Mouse (Mus musculus) kidney, adult 2 months (tissue): Measurements from ENCODE around the gene Txndc5. TPM values are rescaled to one million over a fixed set of nuclear protein-coding genes. Genes with fewer than 3 reads are reported as not detected.

Experiments
- DNase-seq: peaks from one replicate; pipeline ENCODE4 v3.0.0; 2021
- H3K27ac ChIP-seq: fragments of 200-500 bp; 2 replicates; pipeline ENCODE4 v1.5.1; 2012; ENCODE audit warnings: low read depth, low read length, control low read depth, inconsistent platforms; ENCODE audit not compliant: insufficient read depth
- H3K27me3 ChIP-seq: fragments of 200-500 bp; replicated peaks from 2 replicates; pipeline ENCODE4 v1.6.1; 2012; ENCODE audit warnings: mild to moderate bottlenecking, moderate library complexity, low read length, inconsistent platforms; ENCODE audit not compliant: control insufficient read depth, insufficient read depth
- H3K36me3 ChIP-seq: fragments of 200-500 bp; 2 replicates; pipeline ENCODE4 v1.6.1; 2012; ENCODE audit warnings: mild to moderate bottlenecking, moderate library complexity, low read length, inconsistent platforms; ENCODE audit not compliant: control insufficient read depth, insufficient read depth
- H3K4me1 ChIP-seq: fragments of 200-500 bp; 2 replicates; pipeline ENCODE4 v1.6.1; 2011; ENCODE audit warnings: low read length; ENCODE audit not compliant: control insufficient read depth, insufficient read depth
- H3K4me3 ChIP-seq: fragments of 200-500 bp; 2 replicates; pipeline ENCODE4 v1.5.1; 2011; ENCODE audit warnings: mild to moderate bottlenecking, low read depth, low read length, control low read depth; ENCODE audit not compliant: insufficient read depth
- CTCF ChIP-seq: fragments of 200-500 bp; conservative IDR thresholded peaks from 2 replicates; pipeline ENCODE4 v1.5.1; 2011; ENCODE audit warnings: low read depth, mild to moderate bottlenecking, control low read depth, low read length, moderate library complexity, mixed read lengths; ENCODE audit not compliant: insufficient read depth, insufficient read length
- POLR2A ChIP-seq: fragments of 200-500 bp; IDR thresholded peaks from one replicate; pipeline ENCODE4 v1.6.1; 2011; ENCODE audit warnings: low read depth, low read length, control low read depth
- WGBS: fragments of 180-500 bp; shearing (Covaris S2); methylation state at CpG from one replicate; pipeline ENCODE4 v1.1.7; 2018; 5-methylcytosine and 5-hydroxymethylcytosine counted together
- polyA plus RNA-seq: library from polyadenylated mRNA; depleted of rRNA; stranded (reverse); fragments of >200 nt; gene quantifications from 2 replicates; pipeline ENCODE4 v1.2.3, GENCODE M21; 2012

Gene Txndc5
- polyA plus RNA-seq, 1 experiment = 91.3 TPM

DNA sequence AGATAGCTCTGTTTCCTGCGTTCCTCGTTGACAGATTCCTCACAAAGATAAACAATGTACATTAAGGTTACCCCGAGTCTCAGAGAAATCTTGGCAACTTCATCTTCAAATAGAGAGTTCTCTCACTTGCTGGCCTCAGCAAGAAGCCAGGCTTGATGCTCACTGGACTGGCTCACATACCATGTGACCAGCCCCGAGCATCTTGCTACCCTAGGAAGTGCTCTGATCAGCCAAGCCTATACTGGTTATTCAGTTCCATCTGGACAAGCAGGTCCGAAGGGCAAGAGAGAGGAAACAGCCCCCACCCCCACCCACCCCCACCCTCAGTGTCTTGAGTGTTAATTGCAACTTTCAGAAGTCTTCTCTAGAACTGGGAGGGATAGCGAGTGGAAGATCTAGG lies 41.9 kb downstream of the Txndc5 start:
- TF ChIP-seq POLR2A = no peak
- no peak for TF ChIP-seq CTCF
- Histone ChIP-seq H3K27me3 (no peaks in the 10 kb centered on the region), H3K4me1 (no peaks in the 10 kb centered on the region), H3K27ac (no peak overlapping the region), H3K36me3 (no peaks in the 10 kb centered on the region), H3K4me3 (no peak overlapping the region)
- DNase-seq = peak; percentile 45
- WGBS = 55% methylated on average over 6 of the region's 6 CpGs

DNA sequence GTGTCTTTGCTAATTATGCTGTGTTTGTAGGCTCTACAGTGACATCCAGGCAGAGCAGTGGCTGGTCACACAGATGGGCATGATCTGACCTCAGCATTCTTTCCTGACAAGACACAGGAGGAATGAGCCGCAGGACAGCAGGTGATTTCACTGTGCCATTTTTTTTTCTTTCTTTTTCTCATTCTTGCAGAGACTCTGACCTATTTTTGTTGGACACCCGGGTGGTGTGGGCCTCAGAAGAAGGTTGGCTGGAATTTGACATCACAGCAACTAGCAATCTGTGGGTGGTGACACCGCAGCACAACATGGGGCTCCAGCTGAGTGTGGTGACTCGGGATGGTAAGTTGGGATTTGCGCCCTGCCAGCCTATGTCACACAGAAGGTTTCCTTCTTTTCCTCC lies 43.9 kb downstream of the Txndc5 start:
- H3K4me1 ChIP-seq = no peaks in the 10 kb centered on the region
- no peaks in the 10 kb centered on the region for H3K36me3 ChIP-seq
- no peak overlapping the region for H3K27ac ChIP-seq
- TF ChIP-seq CTCF = no peak
- no peak for TF ChIP-seq POLR2A
- H3K27me3 ChIP-seq = no peaks in the 10 kb centered on the region
- 65% methylated on average over 5 of the region's 5 CpGs for WGBS
- H3K4me3 ChIP-seq = no peak overlapping the region
- DNase-seq = no peak

DNA sequence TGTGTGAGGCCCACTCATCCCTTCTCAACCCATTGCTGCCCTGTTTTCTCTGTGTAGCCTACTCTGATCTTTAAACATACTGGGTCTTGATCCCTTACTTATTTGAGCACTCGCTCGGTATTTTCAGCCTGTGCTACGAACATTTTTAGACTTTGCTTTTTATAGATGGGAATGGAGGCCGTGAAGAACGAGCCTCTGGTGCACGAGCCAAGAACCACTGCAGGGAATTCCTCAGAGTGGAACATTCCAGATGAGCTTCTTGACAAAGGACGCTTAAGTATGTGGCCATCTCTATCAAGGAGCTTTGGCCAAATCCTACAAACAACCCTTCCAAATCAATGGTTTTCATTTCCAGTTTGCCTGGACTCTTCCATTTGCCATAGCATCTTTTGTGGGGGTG lies 47.6 kb downstream of the Txndc5 start:
- DNase-seq = no peak
- Histone ChIP-seq H3K4me3 (no peak overlapping the region), H3K4me1 (no peaks in the 10 kb centered on the region), H3K27ac (no peak overlapping the region), H3K27me3 (no peaks in the 10 kb centered on the region), H3K36me3 (no peaks in the 10 kb centered on the region)
- 77% methylated on average over 7 of the region's 7 CpGs for whole genome bisulfite sequencing
- no peak for TF ChIP-seq POLR2A
- no peak for TF ChIP-seq CTCF

DNA sequence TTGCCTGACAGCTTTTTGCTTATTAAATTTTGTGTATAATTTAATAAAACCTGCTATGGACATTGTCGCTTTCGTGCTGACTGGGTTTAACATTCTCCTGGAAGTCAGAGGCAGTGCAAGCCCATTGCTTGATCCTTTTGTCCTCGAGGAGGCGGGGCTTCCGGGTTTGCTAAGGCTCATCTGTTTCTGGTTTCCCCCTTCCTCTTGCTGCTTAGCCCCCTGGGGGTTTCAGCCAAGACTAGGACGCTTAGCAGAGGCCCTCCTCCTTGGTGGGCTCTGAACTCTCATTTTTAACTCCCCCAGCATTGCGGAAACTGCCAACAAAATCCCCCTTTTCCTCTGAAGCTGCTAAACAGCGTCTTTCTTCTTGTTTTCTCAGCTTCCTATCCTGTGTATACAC lies 51.7 kb downstream of the Txndc5 start:
- no peak for DNase-seq
- no peaks in the 10 kb centered on the region for H3K36me3 ChIP-seq
- WGBS = 53% methylated on average over 8 of the region's 8 CpGs
- no peaks in the 10 kb centered on the region for H3K4me1 ChIP-seq
- no peak for TF ChIP-seq POLR2A
- TF ChIP-seq CTCF = no peak
- H3K4me3 ChIP-seq = no peak overlapping the region
- no peaks in the 10 kb centered on the region for H3K27me3 ChIP-seq
- H3K27ac ChIP-seq = no peak overlapping the region

DNA sequence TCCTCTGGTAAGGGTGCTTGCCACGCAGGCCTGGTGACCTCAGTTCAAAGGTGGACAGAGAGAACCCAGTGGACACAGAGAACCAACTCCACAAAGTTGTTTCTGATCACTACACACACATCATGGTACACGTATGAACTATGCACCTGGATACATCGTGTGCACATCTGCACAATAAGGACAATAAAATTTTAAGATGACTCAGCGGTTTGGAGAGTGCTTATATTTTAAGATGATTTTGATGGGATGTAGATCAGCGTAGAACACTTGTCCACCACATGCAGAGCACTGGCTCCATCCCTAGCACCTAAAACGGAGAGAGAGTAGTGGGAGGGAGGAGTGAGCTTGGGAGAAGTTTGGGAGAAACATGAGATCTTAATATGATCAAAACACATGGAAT lies 55.1 kb downstream of the Txndc5 start:
- WGBS = 91% methylated on average over 6 of the region's 6 CpGs
- TF ChIP-seq CTCF = no peak
- TF ChIP-seq POLR2A = no peak
- no peak for DNase-seq
- Histone ChIP-seq H3K36me3 (no peaks in the 10 kb centered on the region), H3K4me1 (no peaks in the 10 kb centered on the region), H3K27ac (no peak overlapping the region), H3K4me3 (no peak overlapping the region), H3K27me3 (no peaks in the 10 kb centered on the region)

DNA sequence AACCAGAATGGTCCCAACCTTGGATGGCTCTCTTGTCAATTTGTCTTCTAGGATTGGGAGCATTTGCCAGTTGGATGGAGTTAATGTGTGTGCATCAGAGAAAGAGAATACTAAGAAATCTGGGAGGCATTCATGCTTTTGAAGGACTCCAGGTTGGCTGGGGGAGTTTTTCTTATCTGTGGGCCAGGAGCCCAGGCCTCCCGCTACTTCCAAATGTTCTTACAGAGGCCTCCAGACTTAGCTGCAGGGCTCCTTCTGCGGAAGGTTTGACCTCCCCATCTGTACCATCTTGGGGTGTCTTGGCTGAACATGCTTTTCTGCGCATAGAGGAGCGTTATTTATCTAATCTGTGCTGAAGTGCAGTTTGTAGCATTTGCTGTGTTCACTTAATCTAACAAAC lies 56.0 kb downstream of the Txndc5 start:
- no peaks in the 10 kb centered on the region for H3K4me1 ChIP-seq
- H3K36me3 ChIP-seq = no peaks in the 10 kb centered on the region
- H3K27ac ChIP-seq = no peak overlapping the region
- 95% methylated on average over 4 of the region's 4 CpGs for WGBS
- no peak overlapping the region for H3K4me3 ChIP-seq
- DNase-seq = no peak
- no peaks in the 10 kb centered on the region for H3K27me3 ChIP-seq
- TF ChIP-seq CTCF = no peak
- TF ChIP-seq POLR2A = no peak

DNA sequence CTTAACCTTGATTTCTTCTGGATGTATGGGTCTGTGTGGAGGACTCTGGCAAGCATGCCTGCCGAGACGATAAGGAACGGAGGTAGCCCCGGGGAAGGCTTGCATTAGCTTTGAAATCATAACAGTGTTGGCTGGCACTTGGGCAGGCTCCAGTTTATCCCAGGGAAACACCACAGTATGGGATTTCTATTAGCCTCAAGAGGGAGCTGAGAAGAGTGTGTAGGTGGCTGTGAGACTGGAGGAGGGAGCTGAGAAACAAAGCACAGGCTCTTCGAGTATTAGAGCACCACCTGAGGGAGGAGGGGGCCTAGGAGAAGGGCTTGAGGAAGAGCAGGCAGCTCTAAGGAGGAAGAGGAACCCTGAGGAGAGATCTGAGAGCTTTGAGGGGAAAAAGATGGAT lies 57.7 kb downstream of the Txndc5 start:
- Histone ChIP-seq H3K4me3 (no peak overlapping the region), H3K4me1 (no peaks in the 10 kb centered on the region), H3K27me3 (no peaks in the 10 kb centered on the region), H3K27ac (no peak overlapping the region), H3K36me3 (no peaks in the 10 kb centered on the region)
- 82% methylated on average over 5 of the region's 5 CpGs for WGBS
- DNase-seq = no peak
- TF ChIP-seq POLR2A (no peak), CTCF (no peak)

DNA sequence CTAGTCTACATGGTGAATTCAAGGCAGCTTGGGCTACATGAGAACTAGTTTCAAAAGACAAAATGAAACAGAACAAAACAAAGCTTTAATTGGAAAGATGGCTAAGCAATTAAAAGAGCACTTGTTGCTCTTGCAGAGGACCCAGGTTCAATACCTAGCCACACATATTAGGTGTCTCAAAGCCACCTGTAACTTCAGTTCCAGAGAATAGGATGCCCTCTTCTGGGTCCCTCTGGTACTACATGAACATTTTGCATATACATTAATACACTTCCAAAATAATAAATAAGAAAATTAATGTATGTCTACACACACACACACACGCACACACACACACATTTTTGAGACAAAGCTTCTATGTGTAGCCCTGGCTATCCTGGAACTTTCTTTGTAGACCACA lies 65.2 kb downstream of the Txndc5 start:
- TF ChIP-seq POLR2A = no peak
- no peak for TF ChIP-seq CTCF
- 91% methylated on average over 1 of the region's 1 CpGs for WGBS
- DNase-seq = no peak
- H3K27me3 ChIP-seq = no peaks in the 10 kb centered on the region
- H3K4me3 ChIP-seq = no peak overlapping the region
- no peaks in the 10 kb centered on the region for H3K36me3 ChIP-seq
- H3K4me1 ChIP-seq = no peaks in the 10 kb centered on the region
- H3K27ac ChIP-seq = no peak overlapping the region
